In genomic region chr6:59208685-59209298, GRCm38 (mm10) we compare ENCODE assay signal across 7 mouse cellular contexts. TPM values are rescaled to one million over a fixed set of nuclear protein-coding genes. Genes with fewer than 3 reads are reported as not detected.
A peak's percentile ranks its signal among the peaks of the same experiment; 100 is the strongest.
DNase-seq lines count a peak whose midpoint lies in the region; ATAC-seq and TF ChIP-seq lines count a peak whose summit lies in the region.

Gene Tigd2 (plus strand): TSS chr6:59208870.

- H3K4me3 ChIP-seq in embryonic facial prominence, embryonic 11.5 days (ENCODE audit: low read depth, low read length) = peak within 1 kb of the TSS; percentile 77
- H3K4me3 ChIP-seq in kidney, adult 2 months (ENCODE audit: insufficient read depth, low read depth, low read length) = peak within 1 kb of the TSS; percentile 67
- peak within 1 kb of the TSS; percentile 72 for H3K4me3 ChIP-seq in limb, embryonic 12.5 days (replicated peaks)
- peak within 1 kb of the TSS; percentile 94 for H3K4me3 ChIP-seq in midbrain, embryonic 15.5 days
- H3K4me3 ChIP-seq in spleen, adult 2 months (ENCODE audit: extremely low read depth, insufficient read depth, insufficient read length) = peak within 1 kb of the TSS; percentile 93

- H3K4me1 ChIP-seq in embryonic facial prominence, embryonic 11.5 days (ENCODE audit: control insufficient read depth, insufficient read depth, low read length) = no peaks in the 10 kb centered on the region
- peaks cover 6% of the 10 kb centered on the region; the same call in 1 of the 2 replicates for H3K4me1 ChIP-seq in kidney, adult 2 months (ENCODE audit: control insufficient read depth, insufficient read depth, low read length)
- peaks cover 7% of the 10 kb centered on the region; the same call in 1 of the 2 replicates for H3K4me1 ChIP-seq in limb, embryonic 12.5 days (replicated peaks)
- H3K4me1 ChIP-seq in midbrain, embryonic 15.5 days = peaks cover 9% of the 10 kb centered on the region
- H3K4me1 ChIP-seq in spleen, adult 2 months (ENCODE audit: control insufficient read depth, insufficient read depth, insufficient read length) = no peaks in the 10 kb centered on the region

- H3K27me3 ChIP-seq in embryonic facial prominence, embryonic 11.5 days (ENCODE audit: control insufficient read depth, insufficient read depth, low read length) = no peaks in the 10 kb centered on the region
- H3K27me3 ChIP-seq in kidney, adult 2 months (replicated peaks; ENCODE audit: control insufficient read depth, insufficient read depth, low read length) = no peaks in the 10 kb centered on the region
- no peaks in the 10 kb centered on the region for H3K27me3 ChIP-seq in limb, embryonic 12.5 days
- no peaks in the 10 kb centered on the region for H3K27me3 ChIP-seq in midbrain, embryonic 15.5 days (replicated peaks)
- H3K27me3 ChIP-seq in spleen, adult 2 months (ENCODE audit: control insufficient read depth, insufficient read depth, low read length) = no peaks in the 10 kb centered on the region

- H3K9me3 ChIP-seq in embryonic facial prominence, embryonic 11.5 days (replicated peaks; ENCODE audit: control insufficient read depth, low read length) = no peaks in the 10 kb centered on the region
- 0 out of 2 replicates have a peak, but pooled peaks cover 3% of the 10 kb centered on the region for H3K9me3 ChIP-seq in limb, embryonic 12.5 days
- H3K9me3 ChIP-seq in midbrain, embryonic 15.5 days = no peaks in the 10 kb centered on the region; the same call in 1 of the 2 replicates

- TF ChIP-seq POLR2A in kidney, adult 2 months (IDR thresholded peaks at IDR 0.05; ENCODE audit: low read depth, low read length) = peak; percentile 36
- TF ChIP-seq POLR2A in spleen, adult 2 months (IDR thresholded peaks at IDR 0.05; ENCODE audit: low read depth, low read length) = peak; percentile 88

- peak; percentile 76 for TF ChIP-seq CTCF in kidney, adult 2 months (conservative IDR thresholded peaks at IDR 0.05; ENCODE audit: insufficient read depth, insufficient read length, low read depth, low read length)
- TF ChIP-seq CTCF in spleen, adult 2 months (IDR thresholded peaks at IDR 0.05; ENCODE audit: extremely low read depth, insufficient read depth, insufficient read length, insufficient replicate concordance) = peak; percentile 87

- 0 out of 2 replicates have a peak within 1 kb of the TSS, but pooled peaks have one; percentile 8 for H3K27ac ChIP-seq in embryonic facial prominence, embryonic 11.5 days (replicated peaks; ENCODE audit: low read depth, low read length)
- H3K27ac ChIP-seq in kidney, adult 2 months (ENCODE audit: insufficient read depth, low read depth, low read length) = peak within 1 kb of the TSS; percentile 62
- H3K27ac ChIP-seq in limb, embryonic 12.5 days = peak within 1 kb of the TSS; percentile 80
- peak within 1 kb of the TSS; percentile 89 for H3K27ac ChIP-seq in midbrain, embryonic 15.5 days
- peak within 1 kb of the TSS; percentile 95 for H3K27ac ChIP-seq in spleen, adult 2 months (ENCODE audit: insufficient read depth, low read length)

- peak within 1 kb of the TSS; percentile 62 for H3K4me2 ChIP-seq in embryonic facial prominence, embryonic 11.5 days (ENCODE audit: low read depth, low read length)
- peak within 1 kb of the TSS; percentile 64 for H3K4me2 ChIP-seq in limb, embryonic 12.5 days
- peak within 1 kb of the TSS; percentile 70 for H3K4me2 ChIP-seq in midbrain, embryonic 15.5 days

- H3K36me3 ChIP-seq in embryonic facial prominence, embryonic 11.5 days (replicated peaks; ENCODE audit: control insufficient read depth, insufficient read depth, low read depth, low read length) = no peaks in the 10 kb centered on the region
- no peaks in the 10 kb centered on the region for H3K36me3 ChIP-seq in kidney, adult 2 months (ENCODE audit: control insufficient read depth, insufficient read depth, low read length)
- peaks cover 12% of the 10 kb centered on the region; the same call in 1 of the 2 replicates for H3K36me3 ChIP-seq in limb, embryonic 12.5 days
- H3K36me3 ChIP-seq in midbrain, embryonic 15.5 days (replicated peaks) = no peaks in the 10 kb centered on the region
- no peaks in the 10 kb centered on the region; the same call in 1 of the 2 replicates for H3K36me3 ChIP-seq in spleen, adult 2 months (ENCODE audit: control insufficient read depth, insufficient read depth, low read length)

- H3K9ac ChIP-seq in embryonic facial prominence, embryonic 11.5 days (replicated peaks; ENCODE audit: low read length) = peak within 1 kb of the TSS; percentile 90
- peak within 1 kb of the TSS; percentile 85 for H3K9ac ChIP-seq in limb, embryonic 12.5 days (replicated peaks)
- H3K9ac ChIP-seq in midbrain, embryonic 15.5 days = peak within 1 kb of the TSS; percentile 97

- DNase-seq in adrenal gland, postnatal 14 days = peak; percentile 97
- peak; percentile 93 for DNase-seq in embryonic facial prominence, embryonic 11.5 days (ENCODE audit: low spot score)
- peak; percentile 93 to 95 for DNase-seq in heart, adult 18-20 months
- DNase-seq in kidney, adult 2 months = peak; percentile 94
- peak; percentile 76 to 90 for DNase-seq in spleen, adult 2 months (ENCODE audit: low read depth in 1 of 2, low spot score in 2 of 2)

- under 1% methylated on average over 62 of the region's 62 CpGs for WGBS in embryonic facial prominence, embryonic 11.5 days
- 1% methylated on average over 62 of the region's 62 CpGs for WGBS in kidney, adult 2 months
- WGBS in limb, embryonic 12.5 days = under 1% methylated on average over 62 of the region's 62 CpGs
- WGBS in midbrain, embryonic 15.5 days = under 1% methylated on average over 61 of the region's 62 CpGs
- WGBS in spleen, adult 2 months = under 1% methylated on average over 61 of the region's 62 CpGs

- peak; percentile 97 for ATAC-seq in embryonic facial prominence, embryonic 11.5 days (replicated peaks; ENCODE audit: insufficient number of reproducible peaks, low FRiP score, low TSS enrichment, low read depth)
- ATAC-seq in limb, embryonic 12.5 days (ENCODE audit: insufficient number of reproducible peaks, insufficient read depth, low FRiP score, low TSS enrichment, low read depth) = peak; percentile 97
- ATAC-seq in midbrain, embryonic 15.5 days (replicated peaks) = peak; percentile 97

RNA-seq across cellular contexts. Expression of gene Tigd2, which starts in this region (rescaled TPM):
- total RNA-seq in adrenal gland, postnatal 14 days (2021) = 16.2 and 19.8 TPM in 2 replicates
- 15.7 and 16.1 TPM in 2 replicates for polyA plus RNA-seq in embryonic facial prominence, embryonic 11.5 days (2014; fragmentation: Nextera tagmentation; extraction: Ambion mirVana)
- 10 to 100 TPM; 10.7 to 11.3 TPM for total RNA-seq in heart, adult 18-20 months (2021)
- polyA plus RNA-seq in kidney, adult 2 months (2012; rRNA removed) = 2.7 and 2.8 TPM in 2 replicates
- polyA plus RNA-seq in limb, embryonic 12.5 days (2016; fragmentation: Nextera tagmentation; extraction: Ambion mirVana) = 11.2 and 13.0 TPM in 2 replicates
- polyA plus RNA-seq in midbrain, embryonic 15.5 days (2015; fragmentation: Nextera tagmentation; extraction: Ambion mirVana) = 11.5 TPM in 2 replicates
- 3.6 and 5.1 TPM in 2 replicates for polyA plus RNA-seq in spleen, adult 2 months (2012; rRNA removed)

Comparison
In these comparisons a context has a peak if more than half of its experiments do, and no peak if none do; other contexts are left out.
1. Peak in every context shown above with its lines: DNase-seq, ATAC-seq, H3K4me3 ChIP-seq and H3K27ac ChIP-seq.
2. H3K27ac ChIP-seq: peak in every context shown above with its lines; median percentile 95 in spleen, adult 2 months; 89 in midbrain, embryonic 15.5 days; 80 in limb, embryonic 12.5 days; 62 in kidney, adult 2 months; 8 in embryonic facial prominence, embryonic 11.5 days.